Mouse (Mus musculus) naive thymus-derived CD4-positive, alpha-beta T cell, adult 2 months (primary cell): ENCODE measurements around the gene Ugt1a7c.

Source experiments
- DNase-seq: peaks from one replicate; pipeline ENCODE4 v3.0.0-alpha.2; 2011; ENCODE audit warnings: low read depth

The Ugt1a7c gene

GRCm38 (mm10) chr1:88240072-88240471 is 145.2 kb downstream of the Ugt1a7c start:
- DNase-seq: no peak

DNA sequence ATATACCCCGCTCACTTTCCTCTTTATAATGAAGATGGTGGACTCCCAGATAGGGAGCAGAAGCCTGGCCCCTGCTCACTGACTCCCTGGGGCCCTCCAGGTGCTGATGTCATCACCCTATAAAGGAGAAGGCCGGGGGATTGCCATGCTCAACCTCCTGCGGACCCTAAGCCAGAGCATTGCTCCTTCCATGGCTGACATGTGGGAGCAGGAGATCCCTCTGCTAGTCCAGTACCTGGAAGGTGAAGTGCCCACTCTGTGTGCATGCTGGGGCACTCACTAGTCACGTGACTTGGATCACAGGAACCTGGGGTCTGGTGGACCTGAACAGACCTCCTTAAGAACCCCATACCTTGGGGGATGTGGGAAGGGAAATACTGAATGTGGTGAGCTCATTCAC is 145.7 kb downstream of the Ugt1a7c start:
- DNase-seq: no peak

GRCm38 (mm10) chr1:88243861-88244260 is 149.0 kb downstream of the Ugt1a7c start:
- DNase-seq: no peak

DNA sequence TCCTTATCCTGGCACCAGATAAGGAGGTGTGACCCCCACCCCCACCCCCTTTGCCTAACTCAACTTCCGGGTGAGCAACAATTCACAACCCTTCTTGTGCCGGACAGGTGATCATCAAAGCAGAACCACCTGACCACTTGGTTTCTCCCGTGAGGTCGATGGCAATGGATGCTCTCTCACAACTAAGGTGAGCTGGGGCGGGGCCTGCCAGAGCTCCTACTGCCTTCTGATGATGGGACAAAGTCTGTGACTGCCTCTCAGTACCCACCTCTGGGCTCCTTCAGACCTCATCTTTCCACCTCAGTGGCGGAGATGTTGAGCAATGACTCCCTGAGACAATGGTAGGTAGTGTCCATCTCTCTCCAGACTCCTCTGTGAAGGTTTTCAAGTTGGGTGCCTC is 151.0 kb downstream of the Ugt1a7c start:
- DNase-seq: no peak

GRCm38 (mm10) chr1:88246386-88246785 is 151.5 kb downstream of the Ugt1a7c start:
- no peak for DNase-seq

- DNase-seq: no peak
These were observed 152.8 kb downstream of the Ugt1a7c start for GRCm38 (mm10) chr1:88247660-88248059.

DNA sequence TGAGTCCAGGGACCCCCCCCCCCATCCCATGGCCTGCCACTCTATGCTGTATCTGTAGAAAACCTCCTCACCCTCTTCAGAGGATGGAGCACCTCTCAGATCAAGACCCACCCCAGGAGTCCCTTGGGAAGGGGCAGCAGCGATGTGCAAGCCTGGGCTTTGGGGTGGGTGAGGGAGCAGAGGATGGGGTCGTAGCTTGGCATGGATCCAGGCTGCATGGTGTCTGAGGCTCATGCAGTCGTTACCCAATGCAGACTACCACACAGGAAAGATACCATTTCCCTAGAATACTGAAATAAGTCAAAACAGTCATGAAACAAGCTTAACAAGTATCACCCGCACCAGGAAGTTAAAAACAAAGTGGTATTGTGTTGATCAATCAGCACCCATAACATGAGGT is 153.8 kb downstream of the Ugt1a7c start:
- DNase-seq: no peak

DNA sequence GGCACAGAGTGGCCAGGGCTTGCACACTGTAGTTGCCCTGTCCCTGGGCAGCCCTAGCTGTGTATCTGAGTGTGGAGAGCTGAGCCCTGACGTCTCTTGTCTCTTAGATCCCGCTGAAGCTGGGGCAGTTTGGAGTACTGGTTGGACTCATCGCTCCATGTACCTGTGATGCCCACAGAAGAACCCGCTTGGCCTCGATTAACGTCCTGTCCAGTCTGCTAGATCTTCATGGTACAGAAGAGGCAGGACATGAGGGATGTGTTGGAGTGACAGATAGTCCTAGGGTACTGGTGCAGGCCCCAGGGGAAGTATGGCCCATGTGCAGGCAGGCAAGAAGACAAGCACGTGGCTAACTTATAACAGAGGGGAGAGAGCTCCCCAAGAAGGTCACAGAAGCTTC is 154.7 kb downstream of the Ugt1a7c start:
- no peak for DNase-seq

- no peak for DNase-seq
These were observed 155.2 kb downstream of the Ugt1a7c start for GRCm38 (mm10) chr1:88250023-88250422.

GRCm38 (mm10) chr1:88253106-88253505 is 158.2 kb downstream of the Ugt1a7c start:
- DNase-seq: no peak

GRCm38 (mm10) chr1:88253540-88253939 is 158.7 kb downstream of the Ugt1a7c start:
- no peak for DNase-seq

GRCm38 (mm10) chr1:88254793-88255465 is 160.1 kb downstream of the Ugt1a7c start:
- DNase-seq: no peak

DNA sequence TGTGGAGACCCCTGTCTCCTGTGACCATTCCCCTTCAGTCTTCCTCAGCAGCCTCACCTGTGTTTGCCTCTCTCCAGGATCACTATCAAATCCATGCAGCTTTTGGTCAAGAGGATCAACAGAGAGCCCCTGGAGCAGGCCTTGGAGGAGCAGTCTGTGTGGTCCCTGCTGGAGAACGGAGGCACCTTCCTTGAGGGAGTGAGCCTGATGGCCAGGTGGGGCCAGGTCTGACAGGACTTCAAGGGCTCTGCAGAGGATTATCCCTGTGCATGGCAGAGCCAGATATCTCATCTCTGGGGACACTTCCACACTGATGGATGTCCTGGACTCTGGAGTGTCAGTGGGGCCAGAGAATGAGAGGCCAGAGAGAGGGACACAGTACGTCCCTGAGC is 160.6 kb downstream of the Ugt1a7c start:
- no peak for DNase-seq

- DNase-seq: no peak
These were observed 161.3 kb downstream of the Ugt1a7c start for GRCm38 (mm10) chr1:88255989-88256754.

DNA sequence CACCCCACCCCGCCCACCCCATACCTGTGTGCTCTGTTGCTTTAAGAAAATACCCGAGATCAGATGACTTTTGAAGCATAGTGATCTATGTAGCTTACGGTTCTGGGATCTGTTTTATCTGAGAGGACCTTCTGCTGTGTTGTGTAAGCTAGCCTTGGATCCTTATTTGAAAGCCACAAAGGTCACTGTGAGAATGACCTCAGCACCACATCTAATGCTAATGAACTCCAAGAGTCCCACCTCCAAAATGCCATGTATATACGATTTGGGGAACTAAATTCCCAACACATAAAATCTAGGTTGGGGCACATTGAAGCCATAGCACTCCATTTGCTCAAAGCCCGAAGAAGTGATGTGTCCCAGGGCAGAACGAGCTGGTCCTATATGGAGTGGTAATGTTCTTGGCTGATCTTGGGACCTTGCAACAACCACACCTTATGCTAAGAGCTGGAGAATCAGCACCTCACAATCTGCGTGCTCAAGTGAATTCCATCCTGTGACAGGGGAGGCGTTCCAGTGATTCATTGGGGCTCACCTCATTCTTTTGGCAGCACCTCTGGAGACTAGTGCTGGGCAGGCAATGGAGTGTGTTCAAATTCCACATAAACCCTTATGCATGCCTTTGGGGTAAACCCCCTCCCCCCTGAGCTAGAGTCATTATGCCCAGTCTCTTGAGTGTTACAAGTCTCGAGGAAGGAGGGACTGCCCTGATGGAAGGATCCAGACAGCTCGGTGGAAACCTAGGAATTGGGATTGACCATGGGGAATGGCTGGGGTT is 162.2 kb downstream of the Ugt1a7c start:
- DNase-seq: no peak

- no peak for DNase-seq
These were observed 162.8 kb downstream of the Ugt1a7c start for GRCm38 (mm10) chr1:88257681-88258080.

DNA sequence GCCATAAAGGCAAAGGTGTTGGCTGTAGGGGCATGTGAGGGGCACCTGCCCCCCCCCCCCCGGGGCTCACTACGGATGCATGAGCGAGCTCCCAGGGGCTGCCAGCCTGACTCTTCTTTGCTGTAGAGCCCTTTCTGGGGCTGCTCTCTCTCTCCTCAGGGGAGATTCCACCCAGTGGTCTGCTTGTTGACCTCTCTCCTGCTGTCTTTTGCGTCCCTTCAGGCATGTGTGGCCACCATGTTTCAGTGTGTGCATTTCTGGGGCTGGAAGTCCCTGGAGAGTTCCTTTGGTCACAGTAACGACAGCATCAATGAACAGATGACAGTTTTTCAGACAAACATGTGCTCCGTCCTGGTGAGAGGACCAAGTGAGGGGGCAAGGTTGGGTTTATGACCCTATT is 163.5 kb downstream of the Ugt1a7c start:
- no peak for DNase-seq

- DNase-seq: no peak
These were observed 164.2 kb downstream of the Ugt1a7c start for GRCm38 (mm10) chr1:88258881-88259642.

GRCm38 (mm10) chr1:88259643-88260024 is 164.8 kb downstream of the Ugt1a7c start:
- no peak for DNase-seq

- no peak for DNase-seq
These were observed 165.3 kb downstream of the Ugt1a7c start for GRCm38 (mm10) chr1:88260114-88260513.

GRCm38 (mm10) chr1:88260604-88261377 is 165.9 kb downstream of the Ugt1a7c start:
- DNase-seq: no peak
